Mouse (Mus musculus): ENCODE results near the gene Pacsin1.

DNA sequence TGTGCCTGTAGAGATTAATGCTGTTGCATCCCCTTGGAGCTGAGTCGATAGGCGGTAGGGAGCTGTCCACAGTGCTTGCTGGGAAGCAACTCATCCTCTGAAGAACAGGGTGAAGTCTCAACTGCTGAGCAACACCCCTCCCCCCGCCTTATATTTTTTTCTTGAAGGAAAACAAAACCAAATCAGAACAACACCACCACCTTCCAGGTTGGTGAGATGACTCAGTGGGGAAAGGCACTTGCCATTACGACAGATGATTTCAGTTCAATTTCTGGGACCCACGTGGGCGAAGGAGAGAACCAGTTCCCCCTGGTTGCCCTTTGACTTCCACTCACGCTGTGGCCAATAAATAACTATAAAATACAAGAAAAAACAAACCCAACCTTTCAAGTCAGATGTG lies 3.5 kb downstream of the Pacsin1 start:
- TF ChIP-seq CTCF (IDR thresholded peaks at IDR 0.05; ENCODE audit: control insufficient read depth, insufficient read depth, insufficient read length) (no peak), MAX (IDR thresholded peaks at IDR 0.05) (no peak), MYOG (IDR thresholded peaks at IDR 0.05; ENCODE audit: control insufficient read depth, extremely low read depth, insufficient read length) (no peak), MYOD1 (IDR thresholded peaks at IDR 0.05; ENCODE audit: control insufficient read depth, insufficient read length, low read depth) (no peak), CEBPB (IDR thresholded peaks at IDR 0.05; ENCODE audit: low read depth) (no peak), USF1 (IDR thresholded peaks at IDR 0.05; ENCODE audit: low read depth) (no peak), FOSL1 (IDR thresholded peaks at IDR 0.05; ENCODE audit: insufficient read depth, low read length, poor library complexity, severe bottlenecking) (no peak)
